7 mouse cellular contexts compared by ENCODE assay signal in the genomic region with DNA sequence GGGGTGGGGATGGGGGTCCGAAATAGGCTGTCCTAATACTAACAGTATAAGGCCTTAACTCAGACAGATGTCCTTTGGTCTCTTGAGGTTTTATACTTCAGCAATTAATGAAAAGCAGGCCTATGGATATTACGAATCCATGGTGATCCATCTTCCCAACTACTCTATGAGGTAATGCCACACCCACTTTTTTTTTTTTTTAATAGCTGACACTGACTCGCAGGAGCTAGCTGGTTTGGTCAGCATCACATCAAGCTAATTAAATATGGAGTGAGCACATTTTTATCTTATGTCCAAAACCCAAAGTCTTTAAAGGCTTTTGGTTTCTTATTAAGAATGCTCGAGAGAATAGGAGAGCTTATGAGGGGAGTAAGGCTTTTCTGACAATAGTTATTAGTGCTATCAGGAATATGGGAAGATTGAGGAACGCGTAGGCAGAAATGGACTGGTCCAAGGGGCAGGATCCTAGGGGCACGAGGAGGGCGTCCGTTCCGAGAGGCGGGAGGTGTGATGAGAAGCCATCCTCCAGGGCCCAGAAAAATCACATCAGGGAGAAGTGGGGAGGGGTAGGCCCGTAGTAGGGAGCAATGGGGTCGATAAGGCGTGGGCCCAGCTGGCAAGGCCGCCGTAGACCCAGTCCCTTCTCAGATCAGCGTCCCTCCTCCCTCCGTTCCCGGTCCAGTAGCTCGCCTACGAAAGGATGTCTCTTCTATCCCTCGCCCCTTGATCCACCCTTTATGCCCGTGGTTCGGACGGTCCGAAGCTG. TPM values are rescaled to one million over a fixed set of nuclear protein-coding genes. Genes with fewer than 3 reads are reported as not detected.
DNase-seq lines count a peak whose midpoint lies in the region; ATAC-seq and TF ChIP-seq lines count a peak whose summit lies in the region.

No protein-coding gene starts in this region.

- DNase-seq in testis, postnatal 14 days (ENCODE audit: low spot score), result no peak
- no peak for DNase-seq in spleen, adult 18-20 months
- DNase-seq in layer of hippocampus, postnatal 25 days (ENCODE audit: extremely low spot score in 1 of 2, low spot score in 1 of 2), result no peak

- H3K27ac ChIP-seq in testis, adult 2 months (ENCODE audit: control insufficient read depth, insufficient read depth, low read depth, low read length), result peak overlapping the region; percentile 74
- no peak overlapping the region for H3K27ac ChIP-seq in limb, embryonic 15.5 days
- H3K27ac ChIP-seq in neural tube, embryonic 15.5 days (replicated peaks), result peak overlapping the region; percentile 80

- H3K4me3 ChIP-seq in testis, adult 2 months (ENCODE audit: control insufficient read depth, low read depth, low read length), result peak overlapping the region; percentile 90
- peak overlapping the region; percentile 85 for H3K4me3 ChIP-seq in limb, embryonic 15.5 days
- H3K4me3 ChIP-seq in neural tube, embryonic 15.5 days (replicated peaks), result peak overlapping the region; percentile 79

- peak overlapping the region; percentile 81 for H3K9ac ChIP-seq in limb, embryonic 15.5 days
- peak overlapping the region; percentile 82 for H3K9ac ChIP-seq in neural tube, embryonic 15.5 days (replicated peaks)

- H3K36me3 ChIP-seq in testis, adult 2 months (ENCODE audit: control insufficient read depth, insufficient read depth, low read length), result peaks cover 2% of the 10 kb centered on the region; the same call in 1 of the 2 replicates
- peaks cover 32% of the 10 kb centered on the region for H3K36me3 ChIP-seq in limb, embryonic 15.5 days
- H3K36me3 ChIP-seq in neural tube, embryonic 15.5 days, result peaks cover 30% of the 10 kb centered on the region

- ATAC-seq in erythroid progenitor cell, adult 5-6 weeks (replicated peaks; ENCODE audit: low FRiP score, poor library complexity, severe bottlenecking), result peak; percentile 72
- peak; percentile 49 for ATAC-seq in limb, embryonic 15.5 days (ENCODE audit: insufficient number of reproducible peaks, low FRiP score, low TSS enrichment, low read depth)
- peak; percentile 82 for ATAC-seq in neural tube, embryonic 15.5 days (ENCODE audit: low FRiP score)

- WGBS in limb, embryonic 15.5 days, result 6% methylated on average over 26 of the region's 26 CpGs
- WGBS in neural tube, embryonic 15.5 days, result 10% methylated on average over 26 of the region's 26 CpGs

- no peak for TF ChIP-seq POLR2A in testis, adult 2 months (IDR thresholded peaks at IDR 0.05; ENCODE audit: control insufficient read depth, low read depth, low read length)

- H3K4me1 ChIP-seq in testis, adult 2 months (ENCODE audit: control insufficient read depth, insufficient read depth, low read length), result no peaks in the 10 kb centered on the region
- H3K4me1 ChIP-seq in limb, embryonic 15.5 days, result peaks cover 12% of the 10 kb centered on the region
- peaks cover 18% of the 10 kb centered on the region for H3K4me1 ChIP-seq in neural tube, embryonic 15.5 days

- no peaks in the 10 kb centered on the region for H3K9me3 ChIP-seq in limb, embryonic 15.5 days
- H3K9me3 ChIP-seq in neural tube, embryonic 15.5 days (replicated peaks), result no peaks in the 10 kb centered on the region

- H3K27me3 ChIP-seq in testis, adult 2 months (ENCODE audit: control insufficient read depth, insufficient read depth, low read length), result no peaks in the 10 kb centered on the region
- H3K27me3 ChIP-seq in limb, embryonic 15.5 days, result no peaks in the 10 kb centered on the region
- H3K27me3 ChIP-seq in neural tube, embryonic 15.5 days (replicated peaks), result no peaks in the 10 kb centered on the region

- peak overlapping the region; percentile 80 for H3K4me2 ChIP-seq in limb, embryonic 15.5 days
- H3K4me2 ChIP-seq in neural tube, embryonic 15.5 days, result peak overlapping the region; percentile 94

- no peak for TF ChIP-seq CTCF in testis, adult 2 months (IDR thresholded peaks at IDR 0.05; ENCODE audit: control insufficient read depth, insufficient read depth, insufficient replicate concordance, low read depth, low read length)

RNA-seq across cellular contexts. Expression of gene Rnf25, which starts 0.5 kb away (rescaled TPM):
- 175 and 194 TPM in 2 replicates for polyA plus RNA-seq in testis, adult 2 months (2012; rRNA removed)
- total RNA-seq in erythroid progenitor cell, adult 5-6 weeks (2015; ENCODE audit: low replicate concordance), result 9.0 and 32.7 TPM in 2 replicates
- 8.5 and 17.9 TPM in 2 replicates for total RNA-seq in erythroid progenitor cell, adult 5-6 weeks (2017; ENCODE audit: low replicate concordance)
- polyA plus RNA-seq in limb, embryonic 15.5 days (2015; fragmentation: Nextera tagmentation; extraction: Ambion mirVana), result 40.7 and 41.0 TPM in 2 replicates
- polyA plus RNA-seq in neural tube, embryonic 15.5 days (2015; fragmentation: Nextera tagmentation; extraction: Ambion mirVana), result 46.0 and 47.8 TPM in 2 replicates
- 10 to 100 TPM; 52.4 to 58.8 TPM for total RNA-seq in layer of hippocampus, postnatal 25 days (2021)

RNA-seq across cellular contexts. Expression of gene Stk36, which starts 0.6 kb away (rescaled TPM):
- polyA plus RNA-seq in testis, adult 2 months (2012; rRNA removed), result 177 and 209 TPM in 2 replicates
- total RNA-seq in erythroid progenitor cell, adult 5-6 weeks (2015; ENCODE audit: low replicate concordance), result not detected in 2 replicates
- total RNA-seq in erythroid progenitor cell, adult 5-6 weeks (2017; ENCODE audit: low replicate concordance), result not detected in 2 replicates
- polyA plus RNA-seq in limb, embryonic 15.5 days (2015; fragmentation: Nextera tagmentation; extraction: Ambion mirVana), result 5.4 and 6.5 TPM in 2 replicates
- 13.4 and 13.9 TPM in 2 replicates for polyA plus RNA-seq in neural tube, embryonic 15.5 days (2015; fragmentation: Nextera tagmentation; extraction: Ambion mirVana)
- total RNA-seq in layer of hippocampus, postnatal 25 days (2021), result 1 to 10 TPM; 3.5 to 7.4 TPM

RNA-seq across cellular contexts. Expression of gene Bcs1l, which starts 12.6 kb away (rescaled TPM):
- 4.5 and 5.2 TPM in 2 replicates for polyA plus RNA-seq in testis, adult 2 months (2012; rRNA removed)
- 2.9 and 7.2 TPM in 2 replicates for total RNA-seq in erythroid progenitor cell, adult 5-6 weeks (2015; ENCODE audit: low replicate concordance)
- 9.0 and 18.5 TPM in 2 replicates for total RNA-seq in erythroid progenitor cell, adult 5-6 weeks (2017; ENCODE audit: low replicate concordance)
- polyA plus RNA-seq in limb, embryonic 15.5 days (2015; fragmentation: Nextera tagmentation; extraction: Ambion mirVana), result 14.0 and 16.4 TPM in 2 replicates
- polyA plus RNA-seq in neural tube, embryonic 15.5 days (2015; fragmentation: Nextera tagmentation; extraction: Ambion mirVana), result 21.5 and 22.9 TPM in 2 replicates
- 10 to 100 TPM; 25.2 to 26.4 TPM for total RNA-seq in layer of hippocampus, postnatal 25 days (2021)

RNA-seq across cellular contexts. Expression of gene Zfp142, which starts 12.6 kb away (rescaled TPM):
- 7.5 and 7.9 TPM in 2 replicates for polyA plus RNA-seq in testis, adult 2 months (2012; rRNA removed)
- total RNA-seq in erythroid progenitor cell, adult 5-6 weeks (2015; ENCODE audit: low replicate concordance), result 19.3 and 20.5 TPM in 2 replicates
- total RNA-seq in erythroid progenitor cell, adult 5-6 weeks (2017; ENCODE audit: low replicate concordance), result 15.4 and 19.9 TPM in 2 replicates
- polyA plus RNA-seq in limb, embryonic 15.5 days (2015; fragmentation: Nextera tagmentation; extraction: Ambion mirVana), result 7.3 and 7.5 TPM in 2 replicates
- polyA plus RNA-seq in neural tube, embryonic 15.5 days (2015; fragmentation: Nextera tagmentation; extraction: Ambion mirVana), result 7.1 and 8.3 TPM in 2 replicates
- total RNA-seq in layer of hippocampus, postnatal 25 days (2021), result 10 to 100 TPM; 23.2 to 28.8 TPM

RNA-seq across cellular contexts. Expression of gene Usp37, which starts 56.6 kb away (rescaled TPM):
- 23.7 and 23.8 TPM in 2 replicates for polyA plus RNA-seq in testis, adult 2 months (2012; rRNA removed)
- total RNA-seq in erythroid progenitor cell, adult 5-6 weeks (2015; ENCODE audit: low replicate concordance), result 15.5 and 30.2 TPM in 2 replicates
- total RNA-seq in erythroid progenitor cell, adult 5-6 weeks (2017; ENCODE audit: low replicate concordance), result 29.0 and 33.9 TPM in 2 replicates
- 26.3 and 30.5 TPM in 2 replicates for polyA plus RNA-seq in limb, embryonic 15.5 days (2015; fragmentation: Nextera tagmentation; extraction: Ambion mirVana)
- polyA plus RNA-seq in neural tube, embryonic 15.5 days (2015; fragmentation: Nextera tagmentation; extraction: Ambion mirVana), result 22.3 and 23.4 TPM in 2 replicates
- 10 to 100 TPM; 22.3 to 23.4 TPM for total RNA-seq in layer of hippocampus, postnatal 25 days (2021)

Comparison
In these comparisons a context has a peak if more than half of its experiments do, and no peak if none do; other contexts are left out.
1. RNA of gene Stk36, which starts 0.6 kb away (polyA plus RNA-seq): 177 to 209 TPM in testis, adult 2 months; 13.4 to 13.9 TPM in neural tube, embryonic 15.5 days and 5.4 to 6.5 TPM in limb, embryonic 15.5 days; every median in the first group is over 10 times any median in the second.
2. Peak in every context shown above with its lines, with median percentiles within 50 percentile points of each other: H3K4me3 ChIP-seq and ATAC-seq.